Mouse (Mus musculus) splenic B cell, adult 2 months (primary cell): ENCODE data around the gene Clcn1.

ENCODE experiments used
- DNase-seq: peaks from one replicate; pipeline ENCODE4 v3.0.0-alpha.2; 2011; ENCODE audit warnings: low read depth, low spot score
- H3K27me3 ChIP-seq: 2 replicates; pipeline ENCODE4 v1.6.1; 2012; ENCODE audit warnings: mild to moderate bottlenecking, low read length, moderate library complexity, mixed read lengths; ENCODE audit not compliant: control insufficient read depth, poor library complexity, insufficient read depth, severe bottlenecking
- H3K36me3 ChIP-seq: 2 replicates; pipeline ENCODE4 v1.6.1; 2012; ENCODE audit warnings: mild to moderate bottlenecking, low read length, moderate library complexity, mixed read lengths; ENCODE audit not compliant: control insufficient read depth, poor library complexity, insufficient read depth, severe bottlenecking

The Clcn1 gene

DNA sequence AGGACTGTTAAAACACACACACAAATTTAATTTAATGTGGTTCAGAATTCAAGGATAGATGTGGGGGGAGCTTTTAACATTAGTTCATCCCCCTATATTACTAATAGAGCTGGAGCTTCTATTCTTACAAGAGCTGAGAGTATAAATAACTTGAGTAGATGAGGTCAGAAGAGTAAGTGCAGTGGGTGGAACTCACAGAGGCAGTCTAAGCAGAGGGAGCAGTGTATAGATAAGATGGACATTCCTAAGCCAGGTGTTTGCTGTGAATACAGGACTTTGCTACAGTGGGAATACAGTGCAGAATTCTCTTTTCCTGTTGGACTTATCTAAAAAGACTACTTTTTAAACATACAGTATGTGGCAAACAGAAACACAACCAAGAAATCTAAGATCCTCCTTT lies 15.7 kb upstream of the Clcn1 start:
- H3K36me3 ChIP-seq: peaks cover 24% of the 10 kb centered on the region; the same call in 1 of the 2 replicates
- no peak for DNase-seq
- H3K27me3 ChIP-seq: no peaks in the 10 kb centered on the region

DNA sequence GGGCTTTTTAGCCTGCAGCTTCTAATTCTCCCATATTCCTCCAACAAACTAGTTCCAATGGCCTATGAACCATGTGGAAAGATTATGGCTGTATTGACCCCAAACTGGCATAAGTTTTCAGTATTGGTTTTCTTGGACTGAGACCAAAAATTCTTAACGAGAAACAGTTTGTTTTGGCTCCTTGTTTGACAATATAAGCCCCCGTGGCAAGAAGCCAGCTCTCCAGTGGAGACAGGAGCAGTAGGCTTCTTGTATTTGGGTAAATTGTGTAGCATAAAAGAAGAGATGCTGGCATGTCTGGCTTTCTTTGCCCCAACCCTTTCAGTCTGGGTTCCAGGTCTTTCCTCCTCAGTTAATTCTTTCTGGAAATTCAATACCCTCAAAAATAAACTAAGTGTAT lies 10.3 kb upstream of the Clcn1 start:
- no peak for DNase-seq
- Histone ChIP-seq H3K36me3 (peaks cover 34% of the 10 kb centered on the region), H3K27me3 (no peaks in the 10 kb centered on the region)

DNA sequence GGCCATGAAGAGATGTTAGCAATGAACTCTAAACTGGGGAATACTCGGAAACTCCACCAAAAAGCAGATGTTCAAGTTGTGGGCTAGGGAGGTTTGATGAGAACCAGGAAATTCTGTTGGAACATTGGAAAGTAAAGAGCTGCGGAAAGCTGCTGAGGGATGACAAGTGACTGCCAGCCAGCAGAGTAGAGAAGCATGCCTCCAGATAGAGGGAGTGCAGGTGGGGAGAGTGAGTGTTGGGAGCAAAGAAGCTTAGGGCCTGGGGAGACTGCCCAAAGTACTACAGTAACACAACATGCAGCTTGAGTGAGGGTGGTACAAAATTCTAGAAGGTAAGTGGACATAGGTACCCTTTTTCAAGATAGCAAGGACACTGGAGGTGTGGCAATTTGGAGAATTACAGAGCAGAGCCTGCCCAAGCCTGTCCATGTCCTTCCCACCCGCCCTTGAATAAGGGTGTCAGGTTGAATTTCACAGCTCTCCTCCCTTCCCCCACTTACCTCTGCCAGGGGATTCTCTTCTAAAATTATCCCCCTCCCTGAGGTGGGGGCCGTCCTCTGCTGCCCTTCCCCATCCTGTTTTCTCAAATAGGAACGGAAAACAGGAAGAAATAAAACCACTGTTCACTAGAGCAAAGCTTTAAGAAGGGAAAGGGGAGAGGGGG lies 3.5 kb upstream of the Clcn1 start:
- no peak for DNase-seq
- Histone ChIP-seq H3K36me3 (peaks cover 12% of the 10 kb centered on the region; the same call in 1 of the 2 replicates), H3K27me3 (no peaks in the 10 kb centered on the region)

DNA sequence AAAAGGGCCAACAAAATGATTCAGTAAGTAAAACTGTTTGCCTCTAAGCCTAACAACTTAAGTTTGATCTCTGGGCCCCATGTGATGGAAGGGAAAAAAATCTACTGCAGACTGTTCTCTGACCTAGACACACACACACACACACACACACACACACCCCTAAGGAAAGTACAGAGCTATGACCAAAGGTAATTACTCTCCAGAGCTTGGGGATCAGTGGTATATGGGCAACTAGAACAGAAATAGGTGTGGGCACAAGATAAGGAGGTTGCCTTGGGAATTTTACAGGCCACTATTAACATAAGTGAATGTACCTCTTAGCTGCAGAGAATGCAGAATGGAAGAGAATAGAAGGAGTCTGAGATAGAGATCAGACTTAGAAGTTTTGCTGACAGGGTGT lies 1.1 kb downstream of the Clcn1 start:
- no peak for DNase-seq
- H3K27me3 ChIP-seq: no peaks in the 10 kb centered on the region
- H3K36me3 ChIP-seq: 0 out of 2 replicates have a peak, but pooled peaks cover under 1% of the 10 kb centered on the region

DNA sequence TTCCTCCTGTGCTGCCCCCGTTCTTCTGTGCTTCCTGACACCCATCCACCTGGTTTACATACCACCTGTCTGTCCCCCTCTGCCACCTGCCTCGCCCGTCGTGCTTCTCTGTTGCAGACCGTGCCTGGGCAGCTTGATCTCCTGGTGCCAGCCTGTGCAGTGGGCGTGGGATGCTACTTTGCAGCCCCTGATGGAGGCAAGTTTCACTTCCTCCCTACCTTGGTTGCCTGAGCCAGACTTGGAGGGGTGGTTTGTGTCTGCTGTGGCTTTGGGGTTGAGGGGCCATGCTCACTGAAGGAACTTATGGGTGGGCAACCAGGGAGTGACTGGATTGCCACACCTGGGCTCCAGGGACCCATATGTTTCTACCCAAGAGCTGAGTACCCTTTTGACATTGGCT lies 6.8 kb downstream of the Clcn1 start:
- Histone ChIP-seq H3K36me3 (no peaks in the 10 kb centered on the region), H3K27me3 (no peaks in the 10 kb centered on the region)
- peak; percentile 73 for DNase-seq

DNA sequence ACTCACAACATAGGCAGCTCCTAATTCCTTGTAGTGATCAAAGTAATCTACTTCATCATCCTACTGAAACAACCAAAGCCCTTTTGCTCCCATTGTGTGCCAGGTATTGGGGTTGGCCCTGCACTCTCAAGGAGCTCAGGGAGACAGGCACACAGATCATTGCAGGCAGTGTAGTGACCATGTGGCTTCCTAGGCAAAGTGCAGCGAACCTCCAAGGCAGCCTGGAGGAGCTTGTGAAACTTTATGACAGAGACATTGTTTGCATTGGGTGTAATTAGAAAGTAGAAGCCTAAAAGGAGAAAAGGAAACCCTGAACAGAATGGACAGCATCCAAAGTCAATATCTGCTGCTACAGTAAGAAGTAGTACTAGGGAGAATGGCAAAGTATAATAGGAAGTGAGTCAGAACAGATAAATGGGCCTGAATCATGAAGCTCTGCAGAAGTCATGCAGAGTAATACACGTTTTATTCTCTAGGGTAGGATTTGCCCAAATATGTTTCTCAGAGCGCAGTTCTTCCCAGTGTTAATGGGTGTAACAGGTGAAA lies 9.1 kb downstream of the Clcn1 start:
- no peaks in the 10 kb centered on the region for H3K36me3 ChIP-seq
- no peak for DNase-seq
- H3K27me3 ChIP-seq: no peaks in the 10 kb centered on the region

DNA sequence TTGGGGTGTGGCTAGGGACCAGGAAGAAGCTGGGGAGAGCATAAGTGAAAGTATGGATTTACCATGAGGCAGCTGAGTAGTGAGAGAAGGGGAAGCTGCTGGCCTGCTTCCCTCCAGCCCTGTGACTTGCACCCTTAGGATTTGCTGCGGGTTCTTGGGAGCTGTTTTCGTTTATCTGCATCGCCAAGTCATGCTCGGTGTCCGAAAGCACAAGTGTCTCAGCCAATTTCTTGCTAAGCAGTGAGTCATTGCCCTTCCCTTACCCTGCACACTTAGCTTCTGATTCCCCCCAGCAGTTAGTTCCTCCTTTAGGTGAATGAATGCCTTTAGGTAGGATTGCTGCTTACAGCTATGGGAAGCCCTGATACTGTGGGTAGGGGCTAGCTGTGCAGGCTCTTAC lies 12.9 kb downstream of the Clcn1 start:
- Histone ChIP-seq H3K27me3 (no peaks in the 10 kb centered on the region), H3K36me3 (no peaks in the 10 kb centered on the region)
- DNase-seq: no peak

DNA sequence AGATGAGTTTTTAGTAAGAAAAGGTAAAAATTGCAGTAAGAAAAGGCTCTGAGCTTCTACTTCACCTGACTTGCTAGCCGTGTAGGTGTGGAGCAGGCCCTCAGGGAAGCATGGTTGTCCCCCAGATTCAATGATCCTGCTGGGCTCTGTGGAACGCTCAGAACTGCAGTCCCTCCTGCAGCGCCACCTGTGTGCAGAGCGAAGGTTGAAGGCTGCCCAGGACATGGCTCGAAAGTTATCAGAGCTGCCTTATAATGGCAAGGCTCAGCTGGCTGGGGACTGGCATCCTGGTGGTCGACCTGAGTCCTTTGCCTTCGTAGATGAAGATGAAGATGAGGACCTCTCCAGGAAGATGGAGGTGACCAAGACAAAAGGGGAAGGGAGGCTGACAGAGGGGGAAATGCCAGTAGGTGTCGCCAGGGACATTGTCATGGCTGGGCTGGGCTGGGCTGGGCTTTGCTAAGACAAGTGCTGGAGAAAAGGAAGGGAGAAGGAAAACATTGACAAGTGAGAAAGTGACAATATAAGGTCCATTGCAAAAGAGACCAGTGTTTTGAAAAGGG lies 23.4 kb downstream of the Clcn1 start:
- Histone ChIP-seq H3K36me3 (no peaks in the 10 kb centered on the region), H3K27me3 (no peaks in the 10 kb centered on the region)
- no peak for DNase-seq

DNA sequence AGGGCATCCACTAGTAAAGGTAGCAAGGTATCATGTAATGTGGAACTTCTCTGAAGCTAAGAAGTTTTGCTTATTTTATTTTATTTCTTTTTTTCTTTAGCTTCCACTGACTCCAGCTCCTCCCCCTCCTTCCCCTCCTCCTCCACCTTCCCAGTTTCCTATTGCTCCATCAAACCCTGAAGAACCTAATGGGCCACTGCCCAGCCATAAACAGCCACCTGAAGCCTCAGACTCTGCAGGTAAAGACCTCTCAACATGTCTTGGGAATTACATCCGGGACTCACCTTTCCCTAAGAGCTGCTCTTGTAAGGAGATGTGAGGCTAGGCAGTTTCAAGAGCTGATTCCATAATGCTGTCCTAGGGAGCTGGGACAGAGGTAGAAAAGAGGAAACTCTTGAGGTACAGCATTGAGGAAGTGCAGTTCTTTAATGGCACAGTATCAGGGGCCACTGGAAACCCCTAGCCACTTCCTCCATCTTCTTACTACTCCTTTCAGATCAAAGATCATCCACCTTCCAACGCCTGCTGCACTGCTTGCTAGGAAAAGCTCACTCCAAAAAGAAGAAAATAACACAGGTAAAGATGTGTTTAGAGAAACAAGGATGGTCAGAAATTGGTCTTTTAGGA lies 24.1 kb downstream of the Clcn1 start:
- peak; percentile 17 for DNase-seq
- Histone ChIP-seq H3K27me3 (no peaks in the 10 kb centered on the region), H3K36me3 (no peaks in the 10 kb centered on the region)

DNA sequence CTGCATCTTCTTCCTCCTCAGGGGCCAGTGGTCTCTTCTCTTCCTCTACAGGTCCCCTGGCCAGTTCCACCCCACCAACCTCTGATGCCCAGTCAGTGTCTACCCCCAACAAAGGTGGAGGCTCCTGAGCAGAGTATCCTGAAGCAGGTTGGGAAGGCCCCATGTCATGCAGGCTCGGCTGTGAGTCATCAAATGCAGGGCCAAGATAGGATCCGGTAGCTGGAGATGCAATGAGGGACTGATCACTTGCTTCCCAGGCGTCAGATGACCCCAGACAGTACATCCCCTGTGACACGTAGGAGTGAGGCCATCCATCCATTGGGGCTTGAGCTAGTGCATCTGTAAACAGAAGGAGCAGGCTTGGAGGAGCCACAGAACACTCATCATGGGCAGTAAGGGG lies 31.8 kb downstream of the Clcn1 start:
- Histone ChIP-seq H3K27me3 (no peaks in the 10 kb centered on the region), H3K36me3 (no peaks in the 10 kb centered on the region)
- no peak for DNase-seq

DNA sequence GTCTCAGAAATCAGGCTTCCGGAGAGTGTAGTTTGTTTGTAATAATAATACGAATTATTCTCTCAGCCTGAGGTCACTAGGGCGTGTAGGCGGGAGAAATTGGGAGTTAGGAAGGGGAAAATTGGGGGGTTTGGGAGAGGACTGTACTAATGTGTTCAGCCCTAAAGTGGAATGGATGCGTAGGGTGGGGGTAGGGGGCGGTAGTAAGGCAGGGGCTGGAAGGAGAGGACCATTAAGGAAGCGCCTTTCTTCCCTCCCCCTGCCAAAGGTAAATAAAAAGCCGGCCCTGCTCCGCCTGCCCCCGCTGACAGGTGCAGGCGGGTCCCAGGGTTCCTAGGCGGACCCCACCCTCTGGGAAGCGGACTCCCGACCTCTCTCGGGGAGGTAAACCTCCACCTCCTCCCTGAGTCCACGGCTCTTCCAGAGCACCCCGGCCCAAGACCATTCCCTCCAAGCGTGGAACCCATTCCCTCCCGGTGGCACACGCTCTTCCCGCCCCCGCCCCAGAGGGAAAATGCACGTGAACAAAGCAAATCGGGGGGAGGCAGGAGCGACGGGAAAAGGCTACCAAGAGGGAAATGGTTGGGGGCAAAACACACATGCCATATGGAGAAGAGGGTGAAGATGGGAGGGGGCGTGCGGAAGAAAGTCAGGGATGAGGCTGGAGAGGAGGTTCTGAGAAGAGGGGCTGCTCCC lies 37.0 kb downstream of the Clcn1 start:
- no peaks in the 10 kb centered on the region for H3K36me3 ChIP-seq
- peaks cover 4% of the 10 kb centered on the region; the same call in 1 of the 2 replicates for H3K27me3 ChIP-seq
- DNase-seq: no peak

DNA sequence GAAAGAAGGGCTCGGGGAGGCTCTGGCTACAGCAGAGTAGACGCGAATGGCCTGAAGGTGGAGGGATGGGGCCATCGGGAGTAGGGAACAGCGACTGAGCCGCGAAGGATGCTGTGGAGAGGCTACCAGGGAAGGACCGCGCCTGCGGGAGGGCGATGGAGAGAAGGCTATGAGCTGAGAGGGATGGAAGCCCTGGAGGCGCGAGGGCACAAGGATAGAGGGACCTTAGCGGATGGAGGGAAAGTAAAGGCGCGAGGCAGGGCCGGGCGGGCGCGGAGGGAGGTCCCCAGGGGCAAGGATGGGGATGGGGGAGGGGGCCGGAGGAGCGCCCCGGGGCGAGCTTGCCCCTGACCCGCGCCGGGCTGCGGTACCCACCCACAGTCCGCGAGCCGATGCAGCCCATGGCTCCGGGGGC lies 37.6 kb downstream of the Clcn1 start:
- Histone ChIP-seq H3K27me3 (peaks cover 4% of the 10 kb centered on the region; the same call in 1 of the 2 replicates), H3K36me3 (no peaks in the 10 kb centered on the region)
- DNase-seq: no peak

DNA sequence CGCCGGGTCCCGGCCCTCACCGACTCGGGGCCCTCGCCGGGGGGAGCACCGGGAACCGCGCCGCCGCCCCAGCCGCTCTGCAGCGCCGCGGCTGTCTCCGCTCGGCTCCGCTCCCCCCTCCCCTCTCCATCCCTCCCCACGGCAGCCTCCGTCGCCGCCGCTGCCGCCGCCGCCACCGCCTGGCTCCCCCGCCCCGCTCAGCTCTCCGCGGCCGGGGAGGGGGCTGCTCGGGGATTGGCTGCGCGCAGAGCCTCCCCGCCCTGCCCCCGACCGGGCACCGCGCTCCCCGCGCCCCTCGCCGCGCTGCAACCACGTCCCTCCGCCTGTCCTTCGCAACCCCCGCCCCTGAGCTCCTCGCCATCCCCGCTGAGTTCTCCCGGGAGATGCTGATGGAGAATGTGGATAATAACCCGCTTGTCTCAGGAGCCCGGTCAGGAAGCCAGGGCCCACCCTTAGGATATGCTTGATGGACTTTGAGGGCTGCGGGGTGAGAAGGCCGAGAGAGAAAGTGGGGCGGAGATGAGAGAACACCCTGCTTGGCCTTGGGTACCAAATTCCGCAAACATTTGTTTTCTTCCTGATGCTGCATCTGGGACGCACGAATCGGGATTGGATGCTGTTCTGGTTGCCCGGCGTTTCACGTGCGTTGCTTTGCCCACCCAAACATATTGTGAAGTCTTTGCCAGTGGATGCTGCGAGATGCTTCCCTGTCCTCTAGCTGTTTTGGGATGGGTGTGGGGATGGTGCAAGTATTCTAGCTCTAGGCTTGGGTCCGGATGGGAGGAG lies 38.2 kb downstream of the Clcn1 start, which contains the start of gene Fam131b:
Fam131b (minus strand) TSS at position 162 of the 786 bp plus-strand sequence.
- peak; percentile 26 for DNase-seq
- Histone ChIP-seq H3K36me3 (no peaks in the 10 kb centered on the region), H3K27me3 (peaks cover 4% of the 10 kb centered on the region; the same call in 1 of the 2 replicates)

DNA sequence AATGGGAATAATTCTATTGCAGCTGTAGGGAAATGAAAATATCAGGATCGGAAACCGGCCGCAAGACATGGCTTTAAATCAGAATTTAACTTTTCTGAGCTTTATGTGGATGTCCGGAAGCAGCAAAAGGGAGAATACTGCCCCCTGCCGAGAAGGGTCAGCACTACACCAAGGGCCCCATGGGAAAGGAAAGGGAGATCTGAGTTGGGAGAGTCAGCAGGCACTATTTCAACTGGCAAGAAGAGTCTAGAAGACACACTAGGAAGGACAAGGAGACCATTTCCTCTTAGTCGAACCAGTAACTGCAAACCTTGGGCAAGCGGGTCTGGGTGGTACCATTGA lies 38.8 kb downstream of the Clcn1 start:
- DNase-seq: peak; percentile 83
- Histone ChIP-seq H3K36me3 (no peaks in the 10 kb centered on the region), H3K27me3 (peaks cover 4% of the 10 kb centered on the region; the same call in 1 of the 2 replicates)
